Mouse (Mus musculus) G1E (cell line): ENCODE results near the gene Tmem223. TPM values are rescaled to one million over a fixed set of nuclear protein-coding genes. Genes with fewer than 3 reads are reported as not detected.

Experiments used
- ATAC-seq: 2 replicates; pipeline ENCODE4 v1.8.0; 2016; ENCODE audit warnings: mild to moderate bottlenecking; ENCODE audit not compliant: insufficient number of reproducible peaks, poor library complexity, low FRiP score, severe bottlenecking; ENCODE audit errors: extremely low read depth
- DNase-seq: peaks from one replicate; pipeline ENCODE4 v3.0.0; 2012; ENCODE audit warnings: low spot score
- H3K27me3 ChIP-seq: 2 replicates; pipeline ENCODE4 v1.6.1; 2012; ENCODE audit warnings: mild to moderate bottlenecking, low read length, inconsistent platforms; ENCODE audit not compliant: insufficient read depth
- H3K36me3 ChIP-seq: replicated peaks from 2 replicates; pipeline ENCODE3; 2012; ENCODE audit warnings: mild to moderate bottlenecking, inconsistent platforms
- H3K4me1 ChIP-seq: 2 replicates; pipeline ENCODE4 v1.6.1; 2012; ENCODE audit warnings: low read depth, low read length, inconsistent platforms, mixed read lengths; ENCODE audit not compliant: insufficient read depth
- H3K4me3 ChIP-seq: 2 replicates; pipeline ENCODE4 v1.5.1; 2012; ENCODE audit warnings: low read depth, mild to moderate bottlenecking, inconsistent platforms, low read length, moderate library complexity, mixed read lengths
- H3K9me3 ChIP-seq: replicated peaks from 2 replicates; pipeline ENCODE4 v1.6.1; 2012; ENCODE audit warnings: inconsistent platforms
- CTCF ChIP-seq: IDR thresholded peaks from 2 replicates; pipeline ENCODE4 v1.5.1; 2012; ENCODE audit warnings: low read depth, low read length, inconsistent platforms, mixed read lengths
- GATA1 ChIP-seq: IDR thresholded peaks from 2 replicates; pipeline ENCODE4 v1.6.1; 2012; ENCODE audit warnings: borderline replicate concordance, low read length, inconsistent platforms, mixed read lengths
- GATA2 ChIP-seq: IDR thresholded peaks from 2 replicates; pipeline ENCODE4 v1.6.1; 2012; ENCODE audit warnings: low read depth, low read length, inconsistent platforms, borderline replicate concordance
- POLR2AphosphoS5 ChIP-seq: IDR thresholded peaks from 2 replicates; pipeline ENCODE4 v1.6.1; 2012; ENCODE audit warnings: low read depth, low read length, inconsistent platforms; ENCODE audit not compliant: insufficient replicate concordance
- TAL1 ChIP-seq: conservative IDR thresholded peaks from 2 replicates; pipeline ENCODE4 v1.6.1; 2012; ENCODE audit warnings: low read depth, low read length, inconsistent platforms, mixed read lengths
- polyA plus RNA-seq: library from polyadenylated mRNA; stranded (reverse); fragments of >175 nt; gene quantifications from 2 replicates; pipeline ENCODE4 v1.2.3, GENCODE M21; 2012
- total RNA-seq, 2 experiments: library from RNA; stranded (forward) in 1 of 2; stranded (reverse) in 1 of 2; fragments of 200-1000 nt in 1 of 2; fragments of >200 nt in 1 of 2; fragmentation: Nextera tagmentation in 1 of 2; gene quantifications; 2 replicates each; pipeline ENCODE4 v1.2.3; 2014 to 2017

The Tmem223 gene
- total and polyA plus RNA-seq, 3 experiments, result 3.2 to 16.3 (median 6.1) TPM

DNA sequence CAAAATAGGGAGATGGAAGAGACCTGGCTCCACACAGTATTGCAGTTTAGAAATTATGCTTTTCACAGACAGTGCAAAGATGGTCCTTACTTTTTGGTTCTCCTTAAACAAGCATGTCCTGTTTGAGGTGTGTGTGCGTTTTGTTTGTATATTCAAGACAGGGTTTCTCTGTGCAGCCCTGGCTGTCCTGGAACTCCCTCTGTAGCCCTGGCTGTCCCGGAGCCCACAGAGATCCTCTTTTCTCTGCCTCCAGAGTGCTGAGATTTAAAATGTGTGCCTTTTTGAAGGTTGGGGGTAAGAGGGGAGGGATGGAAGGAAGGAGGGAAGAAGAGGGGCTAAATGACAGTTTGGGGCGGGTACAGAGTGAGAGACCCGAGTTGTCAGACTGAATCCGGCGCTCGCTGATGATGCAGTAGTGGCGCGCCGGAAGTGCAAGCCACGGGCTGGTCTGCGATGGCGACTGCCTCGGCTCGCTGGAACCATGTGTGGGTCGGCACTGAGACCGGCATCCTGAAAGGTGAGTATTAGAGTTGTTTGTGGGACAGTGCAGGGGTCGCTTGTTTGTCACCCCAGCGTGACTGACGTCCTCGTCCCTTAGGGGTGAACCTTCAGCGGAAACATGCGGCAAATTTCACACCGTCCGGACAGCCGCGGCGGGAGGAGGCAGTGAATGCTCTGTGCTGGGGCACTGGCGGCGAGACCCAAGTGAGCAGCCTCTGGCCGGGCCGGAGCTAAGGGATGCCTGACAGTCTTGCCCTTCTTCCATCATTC, 35.2 kb upstream of the Tmem223 start, which contains the start of gene Wdr74:
Wdr74 (plus strand) TSS at position 439 of the 771 bp plus-strand sequence.
- peak; percentile 56 for DNase-seq
- peaks cover 38% of the 10 kb centered on the region for H3K36me3 ChIP-seq
- peak within 1 kb of the TSS; percentile 99 for H3K4me3 ChIP-seq
- peak; percentile 76 for ATAC-seq
- peaks cover 5% of the 10 kb centered on the region; the same call in 1 of the 2 replicates for H3K9me3 ChIP-seq
- H3K27me3 ChIP-seq, result peaks cover 3% of the 10 kb centered on the region; the same call in 1 of the 2 replicates
- peaks cover 39% of the 10 kb centered on the region for H3K4me1 ChIP-seq
- no peak for TF ChIP-seq TAL1

DNA sequence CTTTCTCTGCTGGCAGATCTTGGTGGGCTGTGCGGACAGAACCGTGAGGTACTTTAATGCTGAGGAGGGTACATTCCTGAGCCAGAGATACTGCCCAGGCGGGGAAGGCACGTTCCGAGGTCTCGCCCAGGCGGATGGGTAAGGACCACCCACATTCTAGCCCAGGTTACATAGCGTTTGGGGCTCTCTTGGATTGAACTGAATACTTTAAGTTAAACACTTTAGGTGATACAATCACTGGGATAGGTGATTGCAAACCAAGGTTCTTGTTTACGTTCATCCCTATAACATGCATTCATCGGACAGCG, 34.7 kb upstream of the Tmem223 start:
- no peak for ATAC-seq
- peaks cover 3% of the 10 kb centered on the region; the same call in 1 of the 2 replicates for H3K27me3 ChIP-seq

DNA sequence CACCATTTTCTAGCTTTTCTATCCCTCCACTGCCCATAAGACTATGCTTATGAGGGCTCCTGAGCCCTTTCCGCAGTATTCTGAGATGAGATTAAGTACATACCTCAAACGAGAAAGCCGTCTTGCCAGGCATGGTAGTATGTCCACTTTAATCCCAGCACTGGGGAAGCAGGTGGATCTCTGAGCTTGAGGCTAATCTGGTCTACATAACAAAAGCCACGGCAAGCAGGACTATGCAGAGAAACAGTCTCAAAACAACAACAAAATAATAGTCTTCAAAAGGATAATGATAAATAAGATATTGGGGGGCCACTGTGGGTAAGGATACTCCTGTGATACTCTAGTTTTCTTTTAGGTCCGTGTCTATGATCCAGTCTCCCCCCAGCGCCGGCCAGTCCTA, 31.9 kb upstream of the Tmem223 start:
- peaks cover 59% of the 10 kb centered on the region for H3K4me1 ChIP-seq
- DNase-seq, result no peak
- no peaks in the 10 kb centered on the region for H3K27me3 ChIP-seq
- TF ChIP-seq TAL1, result no peak
- no peak for TF ChIP-seq CTCF
- ATAC-seq, result no peak
- H3K4me3 ChIP-seq, result no peak overlapping the region
- H3K36me3 ChIP-seq, result peaks cover 60% of the 10 kb centered on the region
- no peaks in the 10 kb centered on the region for H3K9me3 ChIP-seq

More for the DNA sequence above, 34.7 kb upstream of the Tmem223 start:
- Histone ChIP-seq H3K36me3 (peaks cover 43% of the 10 kb centered on the region), H3K4me1 (peaks cover 44% of the 10 kb centered on the region), H3K4me3 (peak overlapping the region; percentile 99), H3K9me3 (peaks cover 5% of the 10 kb centered on the region; the same call in 1 of the 2 replicates)
- TF ChIP-seq CTCF, result no peak
- TF ChIP-seq GATA1, result no peak
- TF ChIP-seq TAL1, result no peak
- no peak for TF ChIP-seq POLR2AphosphoS5
- TF ChIP-seq GATA2, result no peak
- no peak for DNase-seq

DNA sequence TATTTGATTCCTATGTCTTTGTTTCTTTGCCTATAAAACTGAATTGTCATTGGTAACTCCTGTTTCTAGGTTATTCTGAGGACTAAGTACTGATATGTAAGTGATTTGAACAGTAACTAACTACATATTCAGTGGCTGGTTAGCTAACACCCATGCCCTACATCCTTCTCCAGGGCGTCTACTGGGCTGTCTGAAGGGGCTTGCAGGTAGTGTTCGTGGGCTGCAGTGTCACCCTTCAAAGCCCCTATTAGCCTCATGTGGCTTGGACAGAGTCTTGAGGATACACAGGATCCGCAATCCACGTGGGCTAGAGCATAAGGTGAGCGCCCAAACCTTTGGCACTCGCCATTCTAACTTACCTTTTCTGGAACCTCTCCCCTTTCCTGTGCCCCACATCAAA, 31.1 kb upstream of the Tmem223 start:
- TF ChIP-seq POLR2AphosphoS5 (no peak), GATA1 (no peak), TAL1 (no peak), CTCF (no peak), GATA2 (no peak)
- H3K4me1 ChIP-seq, result peaks cover 59% of the 10 kb centered on the region
- peaks cover 68% of the 10 kb centered on the region for H3K36me3 ChIP-seq
- no peaks in the 10 kb centered on the region for H3K9me3 ChIP-seq
- no peak for ATAC-seq
- no peak overlapping the region for H3K4me3 ChIP-seq
- no peaks in the 10 kb centered on the region for H3K27me3 ChIP-seq
- DNase-seq, result no peak

DNA sequence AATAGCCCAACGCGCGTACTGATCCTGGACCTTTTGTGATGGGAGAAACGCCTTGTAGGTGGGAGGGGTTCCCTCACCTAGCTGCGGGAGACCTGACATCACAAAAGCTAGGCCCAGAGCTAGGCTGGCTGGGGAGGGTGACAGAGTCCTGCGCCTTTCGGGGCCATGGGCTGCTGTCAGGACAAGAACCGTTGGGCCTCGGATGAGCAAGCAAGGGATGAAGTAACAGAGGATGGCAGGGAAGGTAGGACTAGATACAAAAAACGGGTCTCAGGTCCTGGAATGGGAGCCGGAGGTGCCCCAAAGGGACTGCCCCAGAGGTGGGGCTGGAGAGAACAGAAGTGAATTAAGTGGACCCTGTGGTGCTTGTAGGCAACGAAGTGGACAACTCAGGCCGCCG, 30.2 kb upstream of the Tmem223 start, which contains the start of gene 1700092M07Rik:
1700092M07Rik (plus strand) TSS at position 116 of the 400 bp plus-strand sequence.
- Histone ChIP-seq H3K4me1 (peaks cover 60% of the 10 kb centered on the region), H3K27me3 (no peaks in the 10 kb centered on the region), H3K9me3 (no peaks in the 10 kb centered on the region), H3K4me3 (peak within 1 kb of the TSS; percentile 75), H3K36me3 (peaks cover 77% of the 10 kb centered on the region)
- DNase-seq (no peak), ATAC-seq (no peak)
- TF ChIP-seq GATA1 (no peak), POLR2AphosphoS5 (no peak), GATA2 (no peak), CTCF (no peak), TAL1 (no peak)

DNA sequence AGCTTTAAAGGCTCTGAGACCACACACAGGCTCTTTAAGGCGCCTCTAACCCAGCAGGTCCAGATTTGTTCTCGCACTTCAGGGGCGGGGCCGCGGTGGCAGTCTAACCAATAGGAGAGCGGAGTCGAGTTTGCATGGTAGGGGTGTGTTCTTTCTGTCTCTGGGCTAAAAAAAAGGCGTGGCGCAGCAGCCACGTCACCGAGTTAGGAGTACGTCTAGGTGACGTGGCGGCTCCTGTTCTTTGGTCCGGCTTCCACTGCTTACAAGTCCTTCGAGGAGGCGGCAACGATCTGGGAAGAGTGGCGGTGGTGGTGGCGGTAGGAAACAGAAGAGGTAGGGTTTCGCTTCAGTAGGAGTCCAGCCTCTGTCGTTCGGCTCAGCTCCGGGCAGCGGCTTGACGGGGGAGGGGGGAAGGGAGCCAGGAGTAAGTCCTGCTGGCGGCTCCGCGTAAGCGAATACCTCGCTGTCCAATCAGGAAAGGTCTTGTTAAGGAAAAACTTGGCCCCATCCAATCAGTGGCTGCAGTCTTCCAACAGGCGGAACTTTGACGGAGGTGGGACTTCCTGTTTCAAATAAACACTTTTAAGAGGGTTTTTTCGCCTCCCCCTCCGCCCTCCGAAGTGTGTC, 29.4 kb upstream of the Tmem223 start, which contains the start of gene Stx5a:
Stx5a (plus strand) TSS at position 171 of the 627 bp plus-strand sequence.
- Histone ChIP-seq H3K4me3 (peak within 1 kb of the TSS; percentile 75), H3K36me3 (peaks cover 84% of the 10 kb centered on the region), H3K4me1 (peaks cover 60% of the 10 kb centered on the region), H3K9me3 (no peaks in the 10 kb centered on the region), H3K27me3 (no peaks in the 10 kb centered on the region)
- DNase-seq (peak; percentile 84), ATAC-seq (peak; percentile 95)
- TF ChIP-seq TAL1 (no peak), POLR2AphosphoS5 (no peak; the same call in 1 of the 2 replicates), GATA2 (no peak), GATA1 (no peak), CTCF (no peak)
